Comparison of ENCODE assay signal across 8 mouse cellular contexts in the genomic region with DNA sequence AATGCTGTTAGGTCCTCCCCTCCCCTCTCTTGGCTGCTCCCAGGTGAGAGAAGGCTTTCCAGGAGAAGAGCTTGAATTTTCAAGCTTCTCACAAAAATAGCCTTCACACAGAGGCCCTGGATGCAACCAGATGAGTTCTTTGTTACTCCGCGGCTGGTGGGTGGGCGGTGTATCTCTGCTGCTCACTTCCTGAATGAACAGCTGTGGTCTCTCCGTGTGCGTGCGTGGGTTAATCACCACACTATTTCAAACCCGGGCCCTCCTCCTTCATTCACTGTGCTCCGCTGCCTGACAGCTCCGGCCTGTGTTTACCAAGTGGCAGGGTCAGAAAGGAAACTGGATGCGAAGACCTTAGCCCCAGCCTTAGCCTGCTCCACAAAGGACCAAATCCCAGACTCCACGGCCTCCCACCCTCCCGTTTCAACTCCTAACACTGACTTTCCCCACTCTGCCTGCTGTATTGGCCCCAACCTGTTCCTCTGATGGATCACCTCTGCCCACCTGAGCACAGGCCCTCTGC. TPM values are rescaled to one million over a fixed set of nuclear protein-coding genes. Genes with fewer than 3 reads are reported as not detected.
DNase-seq lines count a peak whose midpoint lies in the region; ATAC-seq and TF ChIP-seq lines count a peak whose summit lies in the region.

No protein-coding gene starts in this region.

- H3K9me3 ChIP-seq in hindbrain, embryonic 11.5 days (ENCODE audit: control insufficient read depth, low read length), result no peaks in the 10 kb centered on the region

- H3K27me3 ChIP-seq in hindbrain, embryonic 11.5 days (ENCODE audit: control insufficient read depth, insufficient read depth, low read length), result no peaks in the 10 kb centered on the region

- TF ChIP-seq CTCF in bone marrow macrophage, adult 2 months (IDR thresholded peaks at IDR 0.05; ENCODE audit: low read depth, low read length), result no peak

- no peak for TF ChIP-seq POLR2A in bone marrow macrophage, adult 2 months (IDR thresholded peaks at IDR 0.05; ENCODE audit: borderline replicate concordance, low read depth, low read length)

- 46% methylated on average over 12 of the region's 12 CpGs for WGBS in hindbrain, embryonic 11.5 days

- peak; percentile 29 for DNase-seq in kidney, adult 9 months
- DNase-seq in kidney, adult 11 months, result no peak
- peak; percentile 70 for DNase-seq in kidney, postnatal 14 days
- DNase-seq in right cerebral cortex, adult 2 months (ENCODE audit: low spot score in 2 of 2), result peak; percentile 83 to 90
- no peak for DNase-seq in cerebellum, adult 8-10 months
- DNase-seq in urinary bladder, postnatal 14 days (ENCODE audit: low spot score), result no peak
- DNase-seq in hindbrain, embryonic 11.5 days (ENCODE audit: low spot score), result no peak

- no peak overlapping the region for H3K4me2 ChIP-seq in hindbrain, embryonic 11.5 days (replicated peaks; ENCODE audit: low read depth, low read length)

- H3K4me1 ChIP-seq in bone marrow macrophage, adult 2 months (ENCODE audit: control insufficient read depth, insufficient read depth, low read length), result peaks cover 15% of the 10 kb centered on the region
- peaks cover 12% of the 10 kb centered on the region; the same call in 1 of the 2 replicates for H3K4me1 ChIP-seq in hindbrain, embryonic 11.5 days (replicated peaks; ENCODE audit: control insufficient read depth, insufficient read depth, low read length)

- H3K36me3 ChIP-seq in hindbrain, embryonic 11.5 days (ENCODE audit: control insufficient read depth, insufficient read depth, low read length), result no peaks in the 10 kb centered on the region

- H3K9ac ChIP-seq in hindbrain, embryonic 11.5 days (ENCODE audit: low read depth, low read length), result no peak overlapping the region

- no peak overlapping the region for H3K4me3 ChIP-seq in bone marrow macrophage, adult 2 months (ENCODE audit: insufficient read depth, low read length)
- no peak overlapping the region for H3K4me3 ChIP-seq in hindbrain, embryonic 11.5 days (ENCODE audit: low read depth, low read length)

- ATAC-seq in hindbrain, embryonic 11.5 days (ENCODE audit: low FRiP score), result no peak

- peak overlapping the region; percentile 76; the same call in 1 of the 2 replicates for H3K27ac ChIP-seq in bone marrow macrophage, adult 2 months (ENCODE audit: insufficient read depth, low read depth, low read length)
- no peak overlapping the region for H3K27ac ChIP-seq in hindbrain, embryonic 11.5 days (ENCODE audit: low read depth, low read length)

RNA-seq across cellular contexts. Expression of a gene that starts 3.5 kb away (rescaled TPM):
- polyA plus RNA-seq in bone marrow macrophage, adult 2 months (2012; ENCODE audit: insufficient read depth, insufficient read length, missing spikeins), result 0.29 TPM in 1 of 2 replicates, not detected in the other
- 25.2 and 25.7 TPM in 2 replicates for polyA plus RNA-seq in hindbrain, embryonic 11.5 days (2014; fragmentation: Nextera tagmentation; extraction: Ambion mirVana)

RNA-seq across cellular contexts. Expression of a gene that starts 7.0 kb away (rescaled TPM):
- polyA plus RNA-seq in bone marrow macrophage, adult 2 months (2012; ENCODE audit: insufficient read depth, insufficient read length, missing spikeins), result 6.0 and 6.8 TPM in 2 replicates
- 66.2 and 67.1 TPM in 2 replicates for polyA plus RNA-seq in hindbrain, embryonic 11.5 days (2014; fragmentation: Nextera tagmentation; extraction: Ambion mirVana)

RNA-seq across cellular contexts. Expression of a gene that starts 27.7 kb away (rescaled TPM):
- polyA plus RNA-seq in bone marrow macrophage, adult 2 months (2012; ENCODE audit: insufficient read depth, insufficient read length, missing spikeins), result 16.7 and 20.7 TPM in 2 replicates
- 31.1 and 33.7 TPM in 2 replicates for polyA plus RNA-seq in hindbrain, embryonic 11.5 days (2014; fragmentation: Nextera tagmentation; extraction: Ambion mirVana)

RNA-seq across cellular contexts. Expression of a gene that starts 47.3 kb away (rescaled TPM):
- polyA plus RNA-seq in bone marrow macrophage, adult 2 months (2012; ENCODE audit: insufficient read depth, insufficient read length, missing spikeins), result not detected in 2 replicates
- not detected in 2 replicates for polyA plus RNA-seq in hindbrain, embryonic 11.5 days (2014; fragmentation: Nextera tagmentation; extraction: Ambion mirVana)

RNA-seq across cellular contexts. Expression of a gene that starts 54.6 kb away (rescaled TPM):
- 20.0 and 21.0 TPM in 2 replicates for polyA plus RNA-seq in bone marrow macrophage, adult 2 months (2012; ENCODE audit: insufficient read depth, insufficient read length, missing spikeins)
- polyA plus RNA-seq in hindbrain, embryonic 11.5 days (2014; fragmentation: Nextera tagmentation; extraction: Ambion mirVana), result 62.4 and 66.6 TPM in 2 replicates

Comparison
In these comparisons a context has a peak if more than half of its experiments do, and no peak if none do; other contexts are left out.
1. DNase-seq: peak in kidney, adult 9 months (single experiment), kidney, postnatal 14 days (single experiment) and right cerebral cortex, adult 2 months (2 of 2); none in kidney, adult 11 months (single experiment), cerebellum, adult 8-10 months (single experiment), urinary bladder, postnatal 14 days (single experiment) and hindbrain, embryonic 11.5 days (single experiment).
2. RNA of a gene that starts 3.5 kb away (polyA plus RNA-seq): 25.2 to 25.7 TPM in hindbrain, embryonic 11.5 days; 0.29 TPM in bone marrow macrophage, adult 2 months; every median in the first group is over 10 times any median in the second.